Comparison of ENCODE assay signal across 8 mouse cellular contexts in genomic region chr17:21473362-21474190, GRCm38 (mm10). TPM values are rescaled to one million over a fixed set of nuclear protein-coding genes. Genes with fewer than 3 reads are reported as not detected.
DNase-seq lines count a peak whose midpoint lies in the region; ATAC-seq and TF ChIP-seq lines count a peak whose summit lies in the region.

No protein-coding gene starts in this region.

- no peak overlapping the region for H3K27ac ChIP-seq in layer of hippocampus, adult 2 months
- peak overlapping the region; percentile 39; the same call in 1 of the 2 replicates for H3K27ac ChIP-seq in bone marrow, adult 2 months (ENCODE audit: control insufficient read depth, insufficient read depth, low read depth, low read length, poor library complexity)
- H3K27ac ChIP-seq in intestine, postnatal 0 days (ENCODE audit: low read depth, low read length), result no peak overlapping the region
- peak overlapping the region; percentile 88 for H3K27ac ChIP-seq in lung, embryonic 15.5 days

- no peaks in the 10 kb centered on the region for H3K9me3 ChIP-seq in intestine, postnatal 0 days (ENCODE audit: control insufficient read depth)
- H3K9me3 ChIP-seq in lung, embryonic 15.5 days, result no peaks in the 10 kb centered on the region

- H3K4me1 ChIP-seq in bone marrow, adult 2 months (ENCODE audit: control insufficient read depth, insufficient read depth, low read length), result no peaks in the 10 kb centered on the region; the same call in 1 of the 2 replicates
- H3K4me1 ChIP-seq in intestine, postnatal 0 days (replicated peaks; ENCODE audit: control insufficient read depth, insufficient read depth, low read length), result no peaks in the 10 kb centered on the region
- H3K4me1 ChIP-seq in lung, embryonic 15.5 days, result peaks cover 18% of the 10 kb centered on the region

- no peaks in the 10 kb centered on the region for H3K27me3 ChIP-seq in intestine, postnatal 0 days (replicated peaks; ENCODE audit: control insufficient read depth, insufficient read depth, low read length)
- H3K27me3 ChIP-seq in lung, embryonic 15.5 days, result no peaks in the 10 kb centered on the region

- WGBS in bone marrow, adult 2 months, result 58% methylated on average over 14 of the region's 14 CpGs
- 24% methylated on average over 14 of the region's 14 CpGs for WGBS in intestine, postnatal 0 days
- 28% methylated on average over 14 of the region's 14 CpGs for WGBS in lung, embryonic 15.5 days

- no peak for TF ChIP-seq POLR2A in bone marrow, adult 2 months (IDR thresholded peaks at IDR 0.05; ENCODE audit: borderline replicate concordance, control insufficient read depth, low read depth, low read length)

- DNase-seq in layer of hippocampus, adult 2 months (ENCODE audit: low spot score in 2 of 2), result no peak
- DNase-seq in layer of hippocampus, adult 11-12 months (ENCODE audit: low spot score), result no peak
- DNase-seq in urinary bladder, postnatal 10 days (ENCODE audit: low spot score), result no peak
- DNase-seq in gastrocnemius, postnatal 4 days (ENCODE audit: low spot score in 2 of 2), result no peak

- no peaks in the 10 kb centered on the region for H3K36me3 ChIP-seq in intestine, postnatal 0 days (ENCODE audit: control insufficient read depth, insufficient read depth)
- H3K36me3 ChIP-seq in lung, embryonic 15.5 days, result no peaks in the 10 kb centered on the region

- no peak overlapping the region for H3K4me2 ChIP-seq in intestine, postnatal 0 days (replicated peaks; ENCODE audit: low read depth)
- H3K4me2 ChIP-seq in lung, embryonic 15.5 days, result peak overlapping the region; percentile 33

- no peak overlapping the region for H3K4me3 ChIP-seq in layer of hippocampus, adult 2 months
- H3K4me3 ChIP-seq in bone marrow, adult 2 months (replicated peaks; ENCODE audit: control insufficient read depth, low read depth, low read length), result no peak overlapping the region
- no peak overlapping the region for H3K4me3 ChIP-seq in intestine, postnatal 0 days (ENCODE audit: low read depth, low read length)
- H3K4me3 ChIP-seq in lung, embryonic 15.5 days, result no peak overlapping the region

- H3K9ac ChIP-seq in intestine, postnatal 0 days (ENCODE audit: low read depth, low read length), result no peak overlapping the region
- H3K9ac ChIP-seq in lung, embryonic 15.5 days, result no peak overlapping the region

- TF ChIP-seq CTCF in layer of hippocampus, adult 2 months (conservative IDR thresholded peaks at IDR 0.05), result peak; percentile 31
- TF ChIP-seq CTCF in bone marrow, adult 2 months (IDR thresholded peaks at IDR 0.05; ENCODE audit: control insufficient read depth, insufficient read depth, low read length), result no peak
- TF ChIP-seq CTCF in intestine, postnatal 0 days (IDR thresholded peaks at IDR 0.05; ENCODE audit: low read depth), result peak; percentile 40

- 0 out of 2 replicates have a peak, but pooled peaks have one; percentile 19 for ATAC-seq in intestine, postnatal 0 days
- peak; percentile 88 for ATAC-seq in lung, embryonic 15.5 days (ENCODE audit: borderline replicate concordance, extremely low read depth, low FRiP score, low TSS enrichment)
- ATAC-seq in cerebellum, adult (ENCODE audit: insufficient number of reproducible peaks, low FRiP score, low TSS enrichment), result no peak

RNA-seq across cellular contexts. Expression of gene Zfp53, which starts 15.2 kb away (rescaled TPM):
- 1 to 10 TPM; 5.0 to 5.7 TPM for total RNA-seq in layer of hippocampus, adult 2 months (2021)
- 2.7 and 6.8 TPM in 2 replicates for polyA plus RNA-seq in bone marrow, adult 2 months (2011; ENCODE audit: insufficient read depth, insufficient read length, low replicate concordance, missing spikeins)
- polyA plus RNA-seq in intestine, postnatal 0 days (2015; fragmentation: Nextera tagmentation; extraction: Ambion mirVana), result 5.8 and 5.9 TPM in 2 replicates
- polyA plus RNA-seq in lung, embryonic 15.5 days (2015; fragmentation: Nextera tagmentation; extraction: Ambion mirVana), result 10.7 and 11.8 TPM in 2 replicates
- 1 to 10 TPM; 2.9 to 3.4 TPM for total RNA-seq in gastrocnemius, postnatal 4 days (2021)

RNA-seq across cellular contexts. Expression of gene Zfp51, which starts 23.4 kb away (rescaled TPM):
- 1 to 10 TPM; 3.7 to 3.8 TPM for total RNA-seq in layer of hippocampus, adult 2 months (2021)
- polyA plus RNA-seq in bone marrow, adult 2 months (2011; ENCODE audit: insufficient read depth, insufficient read length, low replicate concordance, missing spikeins), result 3.2 and 6.0 TPM in 2 replicates
- 7.8 and 8.3 TPM in 2 replicates for polyA plus RNA-seq in intestine, postnatal 0 days (2015; fragmentation: Nextera tagmentation; extraction: Ambion mirVana)
- 15.3 and 15.8 TPM in 2 replicates for polyA plus RNA-seq in lung, embryonic 15.5 days (2015; fragmentation: Nextera tagmentation; extraction: Ambion mirVana)
- total RNA-seq in gastrocnemius, postnatal 4 days (2021), result 1 to 10 TPM; 4.9 to 5.6 TPM

RNA-seq across cellular contexts. Expression of gene Zfp54, which starts 50.5 kb away (rescaled TPM):
- 1 to 10 TPM in 1 of 2 experiments, under 1 TPM in 1; 0.56 to 1.2 TPM for total RNA-seq in layer of hippocampus, adult 2 months (2021)
- polyA plus RNA-seq in bone marrow, adult 2 months (2011; ENCODE audit: insufficient read depth, insufficient read length, low replicate concordance, missing spikeins), result 0.77 and 4.6 TPM in 2 replicates
- 4.6 and 4.9 TPM in 2 replicates for polyA plus RNA-seq in intestine, postnatal 0 days (2015; fragmentation: Nextera tagmentation; extraction: Ambion mirVana)
- 6.3 and 7.0 TPM in 2 replicates for polyA plus RNA-seq in lung, embryonic 15.5 days (2015; fragmentation: Nextera tagmentation; extraction: Ambion mirVana)
- total RNA-seq in gastrocnemius, postnatal 4 days (2021), result 1 to 10 TPM in 1 of 2 experiments, under 1 TPM in 1; 0.91 to 1.1 TPM

Comparison
In these comparisons a context has a peak if more than half of its experiments do, and no peak if none do; other contexts are left out.
1. H3K27ac ChIP-seq: peak in bone marrow, adult 2 months (single experiment) and lung, embryonic 15.5 days (single experiment); none in layer of hippocampus, adult 2 months (single experiment) and intestine, postnatal 0 days (single experiment).